Mouse (Mus musculus) retina, postnatal 7 days (tissue): ENCODE measurements around the gene Ephb2.
A peak's percentile ranks its signal among the peaks of the same experiment; 100 is the strongest.

Experiments
- DNase-seq: peaks from one replicate; pipeline ENCODE4 v3.0.0-alpha.2; 2012; ENCODE audit warnings: low read depth, low spot score

Ephb2 gene

GRCm38 (mm10) chr4:136702456-136702855, 133.3 kb downstream of the Ephb2 start:
- DNase-seq, result no peak

GRCm38 (mm10) chr4:136701236-136701635, 134.6 kb downstream of the Ephb2 start:
- DNase-seq, result no peak

- no peak for DNase-seq
Observed at GRCm38 (mm10) chr4:136699084-136699450, 136.7 kb downstream of the Ephb2 start.

- DNase-seq, result peak; percentile 32
Observed at GRCm38 (mm10) chr4:136698404-136699083, 137.2 kb downstream of the Ephb2 start.

- DNase-seq, result no peak
Observed at GRCm38 (mm10) chr4:136697325-136697724, 138.5 kb downstream of the Ephb2 start.

GRCm38 (mm10) chr4:136696381-136696925, 139.3 kb downstream of the Ephb2 start:
- peak; percentile 39 for DNase-seq

GRCm38 (mm10) chr4:136695696-136696095, 140.1 kb downstream of the Ephb2 start:
- DNase-seq, result no peak

GRCm38 (mm10) chr4:136690034-136690433, 145.8 kb downstream of the Ephb2 start:
- no peak for DNase-seq

- no peak for DNase-seq
Observed at GRCm38 (mm10) chr4:136688113-136688512, 147.7 kb downstream of the Ephb2 start.

- no peak for DNase-seq
Observed at GRCm38 (mm10) chr4:136685431-136685869, 150.3 kb downstream of the Ephb2 start.

GRCm38 (mm10) chr4:136684485-136684884, 151.3 kb downstream of the Ephb2 start:
- no peak for DNase-seq

GRCm38 (mm10) chr4:136680641-136681040, 155.1 kb downstream of the Ephb2 start:
- DNase-seq, result no peak

- DNase-seq, result no peak
Observed at GRCm38 (mm10) chr4:136679221-136679620, 156.6 kb downstream of the Ephb2 start.

- peak; percentile 80 for DNase-seq
Observed at GRCm38 (mm10) chr4:136678480-136678879, 157.3 kb downstream of the Ephb2 start.

GRCm38 (mm10) chr4:136675439-136675838, 160.3 kb downstream of the Ephb2 start:
- DNase-seq, result no peak

GRCm38 (mm10) chr4:136672335-136673090, 163.3 kb downstream of the Ephb2 start:
- no peak for DNase-seq

- no peak for DNase-seq
Observed at GRCm38 (mm10) chr4:136667757-136668156, 168.0 kb downstream of the Ephb2 start.

GRCm38 (mm10) chr4:136666002-136666401, 169.8 kb downstream of the Ephb2 start:
- no peak for DNase-seq

- DNase-seq, result no peak
Observed at GRCm38 (mm10) chr4:136665068-136665467, 170.7 kb downstream of the Ephb2 start.

- DNase-seq, result no peak
Observed at GRCm38 (mm10) chr4:136657914-136658313, 177.9 kb downstream of the Ephb2 start.

GRCm38 (mm10) chr4:136653692-136654234, 182.0 kb downstream of the Ephb2 start:
- DNase-seq, result no peak

GRCm38 (mm10) chr4:136653019-136653418, 182.8 kb downstream of the Ephb2 start:
- DNase-seq, result no peak
